Mouse (Mus musculus): ENCODE results near the gene Nop16. TPM values are rescaled to one million over a fixed set of nuclear protein-coding genes. Genes with fewer than 3 reads are reported as not detected.
"Not testable (repeated sequence)": the region's sequence is repeated elsewhere in the genome, so short reads cannot be mapped to it uniquely, and the experiment has no call there.

Gene Nop16
- total and polyA plus RNA-seq, 2 experiments from 2014 or later: 37.5 to 58.0 TPM

GRCm38 (mm10) chr13:54616998-54617397 lies 27.1 kb upstream of the Nop16 start:
- Histone ChIP-seq H3K4me2 (ENCODE audit: low read depth) (no peak overlapping the region), H3K9me3 (ENCODE audit: low read length) (no peaks in the 10 kb centered on the region), H3K4me1 (ENCODE audit: insufficient read depth) (no peaks in the 10 kb centered on the region), H3K27me3 (ENCODE audit: insufficient read depth, low read length) (peaks cover 3% of the 10 kb centered on the region; the same call in 1 of the 2 replicates), H3K27ac (ENCODE audit: low read depth, low read length) (no peak overlapping the region), H3K9ac (no peak overlapping the region), H3K4me3 (ENCODE audit: low read depth, low read length) (no peak overlapping the region), H3K36me3 (ENCODE audit: insufficient read depth) (no peaks in the 10 kb centered on the region)
- DNase-seq (no peak), ATAC-seq (no peak)
- TF ChIP-seq CTCF (IDR thresholded peaks at IDR 0.05; ENCODE audit: low read depth): 0 out of 2 replicates have a peak, but pooled peaks have one; percentile 39
- WGBS: 65% methylated on average over 6 of the region's 6 CpGs

- no peak for ATAC-seq
- Histone ChIP-seq H3K9ac (no peak overlapping the region), H3K4me3 (ENCODE audit: low read depth, low read length) (no peak overlapping the region), H3K4me1 (ENCODE audit: insufficient read depth) (no peaks in the 10 kb centered on the region), H3K9me3 (ENCODE audit: low read length) (no peaks in the 10 kb centered on the region), H3K4me2 (ENCODE audit: low read depth) (no peak overlapping the region), H3K36me3 (ENCODE audit: insufficient read depth) (no peaks in the 10 kb centered on the region), H3K27me3 (ENCODE audit: insufficient read depth, low read length) (peaks cover 3% of the 10 kb centered on the region; the same call in 1 of the 2 replicates), H3K27ac (ENCODE audit: low read depth, low read length) (no peak overlapping the region)
- WGBS: 74% methylated on average over 8 of the region's 8 CpGs
- no peak for DNase-seq
- no peak for TF ChIP-seq CTCF (IDR thresholded peaks at IDR 0.05; ENCODE audit: low read depth)
Measured at GRCm38 (mm10) chr13:54616307-54616706, 26.4 kb upstream of the Nop16 start.

- not testable (repeated sequence) for H3K27ac ChIP-seq (ENCODE audit: low read depth, low read length)
- WGBS: 83% methylated on average over 8 of the region's 8 CpGs
Measured at GRCm38 (mm10) chr13:54613141-54613540, 23.3 kb upstream of the Nop16 start.

GRCm38 (mm10) chr13:54610972-54611754 lies 21.3 kb upstream of the Nop16 start, which contains the start of gene Cltb:
Gene Cltb, minus strand, starts transcription at chr13:54611344.
- TF ChIP-seq CTCF (IDR thresholded peaks at IDR 0.05; ENCODE audit: low read depth): no peak
- ATAC-seq: peak; percentile 89

More at GRCm38 (mm10) chr13:54613141-54613540, 23.3 kb upstream of the Nop16 start:
- H3K36me3 ChIP-seq (ENCODE audit: insufficient read depth); H3K4me2 ChIP-seq (ENCODE audit: low read depth); H3K4me3 ChIP-seq (ENCODE audit: low read depth, low read length); ATAC-seq; H3K27me3 ChIP-seq (ENCODE audit: insufficient read depth, low read length); H3K9ac ChIP-seq; H3K9me3 ChIP-seq (ENCODE audit: low read length); DNase-seq: not testable (repeated sequence)
- TF ChIP-seq CTCF (IDR thresholded peaks at IDR 0.05; ENCODE audit: low read depth): peak; percentile 35; the same call in 1 of the 2 replicates
- peaks cover 13% of the 10 kb centered on the region; the same call in 1 of the 2 replicates for H3K4me1 ChIP-seq (ENCODE audit: insufficient read depth)

GRCm38 (mm10) chr13:54610613-54610971 lies 20.7 kb upstream of the Nop16 start:
- peak; percentile 35; the same call in 1 of the 2 replicates for TF ChIP-seq CTCF (IDR thresholded peaks at IDR 0.05; ENCODE audit: low read depth)
- peak; percentile 40 for DNase-seq
- 9% methylated on average over 13 of the region's 13 CpGs for WGBS

More at GRCm38 (mm10) chr13:54610972-54611754, 21.3 kb upstream of the Nop16 start, which contains the start of gene Cltb:
- Histone ChIP-seq H3K9ac (peak within 1 kb of the TSS; percentile 95), H3K4me3 (ENCODE audit: low read depth, low read length) (peak within 1 kb of the TSS; percentile 81), H3K27me3 (ENCODE audit: insufficient read depth, low read length) (no peaks in the 10 kb centered on the region), H3K9me3 (ENCODE audit: low read length) (no peaks in the 10 kb centered on the region), H3K4me1 (ENCODE audit: insufficient read depth) (peaks cover 13% of the 10 kb centered on the region; the same call in 1 of the 2 replicates), H3K27ac (ENCODE audit: low read depth, low read length) (peak within 1 kb of the TSS; percentile 85), H3K4me2 (ENCODE audit: low read depth) (peak within 1 kb of the TSS; percentile 73), H3K36me3 (ENCODE audit: insufficient read depth) (peaks cover 4% of the 10 kb centered on the region)
- 5% methylated on average over 65 of the region's 66 CpGs for WGBS
- DNase-seq: peak; percentile 91

GRCm38 (mm10) chr13:54609301-54609700 lies 19.4 kb upstream of the Nop16 start:
- Histone ChIP-seq H3K4me2 (ENCODE audit: low read depth) (peak overlapping the region; percentile 73), H3K27me3 (ENCODE audit: insufficient read depth, low read length) (no peaks in the 10 kb centered on the region), H3K9ac (peak overlapping the region; percentile 45; the same call in 1 of the 2 replicates), H3K27ac (ENCODE audit: low read depth, low read length) (no peak overlapping the region), H3K4me3 (ENCODE audit: low read depth, low read length) (peak overlapping the region; percentile 3; the same call in 1 of the 2 replicates), H3K4me1 (ENCODE audit: insufficient read depth) (peaks cover 13% of the 10 kb centered on the region; the same call in 1 of the 2 replicates), H3K36me3 (ENCODE audit: insufficient read depth) (peaks cover 22% of the 10 kb centered on the region), H3K9me3 (ENCODE audit: low read length) (no peaks in the 10 kb centered on the region)
- 7% methylated on average over 1 of the region's 1 CpGs for WGBS
- no peak for DNase-seq
- no peak for ATAC-seq
- no peak for TF ChIP-seq CTCF (IDR thresholded peaks at IDR 0.05; ENCODE audit: low read depth)

More at GRCm38 (mm10) chr13:54610613-54610971, 20.7 kb upstream of the Nop16 start:
- Histone ChIP-seq H3K27ac (ENCODE audit: low read depth, low read length) (peak overlapping the region; percentile 85), H3K4me3 (ENCODE audit: low read depth, low read length) (peak overlapping the region; percentile 81), H3K9ac (peak overlapping the region; percentile 95), H3K4me1 (ENCODE audit: insufficient read depth) (peaks cover 13% of the 10 kb centered on the region; the same call in 1 of the 2 replicates), H3K27me3 (ENCODE audit: insufficient read depth, low read length) (no peaks in the 10 kb centered on the region), H3K9me3 (ENCODE audit: low read length) (no peaks in the 10 kb centered on the region), H3K36me3 (ENCODE audit: insufficient read depth) (peaks cover 9% of the 10 kb centered on the region), H3K4me2 (ENCODE audit: low read depth) (peak overlapping the region; percentile 73)
- peak; percentile 19 for ATAC-seq

GRCm38 (mm10) chr13:54608666-54609065 lies 18.8 kb upstream of the Nop16 start:
- H3K9ac ChIP-seq: peak overlapping the region; percentile 45
- no peaks in the 10 kb centered on the region for H3K9me3 ChIP-seq (ENCODE audit: low read length)
- peak overlapping the region; percentile 3; the same call in 1 of the 2 replicates for H3K4me3 ChIP-seq (ENCODE audit: low read depth, low read length)
- TF ChIP-seq CTCF (IDR thresholded peaks at IDR 0.05; ENCODE audit: low read depth): no peak
- H3K27me3 ChIP-seq (ENCODE audit: insufficient read depth, low read length): no peaks in the 10 kb centered on the region
- H3K36me3 ChIP-seq (ENCODE audit: insufficient read depth): peaks cover 25% of the 10 kb centered on the region
- ATAC-seq (peak; percentile 33), DNase-seq (peak; percentile 43)
- no peak overlapping the region for H3K27ac ChIP-seq (ENCODE audit: low read depth, low read length)
- peaks cover 13% of the 10 kb centered on the region; the same call in 1 of the 2 replicates for H3K4me1 ChIP-seq (ENCODE audit: insufficient read depth)
- peak overlapping the region; percentile 73 for H3K4me2 ChIP-seq (ENCODE audit: low read depth)
- WGBS: 7% methylated on average over 8 of the region's 8 CpGs

All from forebrain, postnatal 0 days (tissue).